Mouse (Mus musculus) B cell, adult (primary cell): ENCODE measurements around the gene Olfr981. TPM values are rescaled to one million over a fixed set of nuclear protein-coding genes. Genes with fewer than 3 reads are reported as not detected.

Experiments used
- total RNA-seq: library from RNA; stranded (reverse); gene quantifications from 4 replicates; pipeline ENCODE4 v1.2.4, GENCODE M21; 2023; ENCODE audit not compliant: inconsistent age

Gene Olfr981
- not detected in 4 replicates for total RNA-seq

GRCm38 (mm10) chr9:40021164-40021563, at the start of gene Olfr981:
Gene Olfr981 (plus strand): TSS chr9:40021464.

GRCm38 (mm10) chr9:39991813-39992212, 29.5 kb upstream of the Olfr981 start, which contains the start of gene Olfr978:
Gene Olfr978 (plus strand): TSS chr9:39992113.

GRCm38 (mm10) chr9:40003365-40003764, 17.9 kb upstream of the Olfr981 start, which contains the start of gene Olfr979:
Gene Olfr979 (minus strand): TSS chr9:40003465.

GRCm38 (mm10) chr9:40009482-40009881, 11.8 kb upstream of the Olfr981 start, which contains the start of gene Olfr980:
Gene Olfr980 (minus strand): TSS chr9:40009582.

GRCm38 (mm10) chr9:40073529-40073928, 52.3 kb downstream of the Olfr981 start, which contains the start of gene Olfr982:
Gene Olfr982 (plus strand): TSS chr9:40073829.

Other genes with a start within 250 kb of the Olfr981 start
- not detected in 4 replicates for gene Olfr968, start 238.2 kb upstream of the Olfr981 start, total RNA-seq
- not detected in 4 replicates for gene Olfr969, start 230.5 kb upstream of the Olfr981 start, total RNA-seq
- gene Olfr970, start 212.6 kb upstream of the Olfr981 start, total RNA-seq: not detected in 4 replicates
- not detected in 4 replicates for gene Olfr971, start 184.6 kb upstream of the Olfr981 start, total RNA-seq
- not detected in 4 replicates for gene Olfr972, start 155.0 kb upstream of the Olfr981 start, total RNA-seq
- not detected in 4 replicates for gene Olfr229, start 114.1 kb upstream of the Olfr981 start, total RNA-seq
- not detected in 4 replicates for gene Olfr974, start 84.0 kb upstream of the Olfr981 start, total RNA-seq
- not detected in 4 replicates for gene Olfr975, start 69.4 kb upstream of the Olfr981 start, total RNA-seq
- not detected in 4 replicates for gene Olfr976, start 60.3 kb upstream of the Olfr981 start, total RNA-seq
- not detected in 4 replicates for gene Olfr978, start 29.4 kb upstream of the Olfr981 start, total RNA-seq
- not detected in 4 replicates for gene Olfr979, start 18.0 kb upstream of the Olfr981 start, total RNA-seq
- gene Olfr980, start 11.9 kb upstream of the Olfr981 start, total RNA-seq: not detected in 4 replicates
- gene Olfr982, start 52.4 kb downstream of the Olfr981 start, total RNA-seq: not detected in 4 replicates
- not detected in 4 replicates for gene Olfr983, start 72.1 kb downstream of the Olfr981 start, total RNA-seq
- gene Olfr984, start 92.7 kb downstream of the Olfr981 start, total RNA-seq: not detected in 4 replicates
- not detected in 4 replicates for gene Olfr985, start 108.7 kb downstream of the Olfr981 start, total RNA-seq
- not detected in 4 replicates for gene Tmem225, start 126.7 kb downstream of the Olfr981 start, total RNA-seq
- gene Olfr986, start 159.5 kb downstream of the Olfr981 start, total RNA-seq: not detected in 4 replicates
- gene Zfp202, start 170.9 kb downstream of the Olfr981 start, total RNA-seq: 1.5 to 2.3 TPM (median 1.9 TPM) in 4 replicates
- gene Scn3b, start 247.8 kb downstream of the Olfr981 start, total RNA-seq: not detected in 4 replicates